Mouse (Mus musculus): ENCODE data around the gene Aox1. TPM values are rescaled to one million over a fixed set of nuclear protein-coding genes. Genes with fewer than 3 reads are reported as not detected.

Aox1 gene
- polyA plus RNA-seq (2012; rRNA removed) = 0.18 and 0.21 TPM in 2 replicates

DNA sequence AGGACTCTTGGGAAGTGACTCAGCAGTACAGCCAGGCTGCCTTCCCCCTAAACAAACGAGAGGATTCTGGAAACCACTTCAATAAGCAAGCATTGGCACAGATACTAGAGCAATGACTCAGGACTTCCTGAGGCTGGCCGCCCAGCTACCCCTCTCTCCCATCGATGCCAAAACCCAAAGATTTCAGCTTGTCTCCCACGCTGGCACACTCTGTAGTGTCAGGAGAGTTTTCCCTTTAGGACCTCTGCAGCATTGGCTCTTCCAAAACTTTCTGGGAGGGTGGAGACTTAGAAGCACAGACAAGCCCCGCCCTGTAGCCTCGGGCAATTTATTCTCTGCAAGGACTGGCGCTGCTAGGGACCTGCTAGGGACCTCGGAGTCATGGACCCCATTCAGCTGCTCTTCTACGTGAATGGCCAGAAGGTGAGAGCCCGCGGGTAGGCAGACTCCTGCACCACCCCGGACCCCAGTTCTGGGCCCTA is at the start of gene Aox1:
Gene Aox1, plus strand, starts transcription at position 296 of the 482 bp plus-strand sequence.

DNA sequence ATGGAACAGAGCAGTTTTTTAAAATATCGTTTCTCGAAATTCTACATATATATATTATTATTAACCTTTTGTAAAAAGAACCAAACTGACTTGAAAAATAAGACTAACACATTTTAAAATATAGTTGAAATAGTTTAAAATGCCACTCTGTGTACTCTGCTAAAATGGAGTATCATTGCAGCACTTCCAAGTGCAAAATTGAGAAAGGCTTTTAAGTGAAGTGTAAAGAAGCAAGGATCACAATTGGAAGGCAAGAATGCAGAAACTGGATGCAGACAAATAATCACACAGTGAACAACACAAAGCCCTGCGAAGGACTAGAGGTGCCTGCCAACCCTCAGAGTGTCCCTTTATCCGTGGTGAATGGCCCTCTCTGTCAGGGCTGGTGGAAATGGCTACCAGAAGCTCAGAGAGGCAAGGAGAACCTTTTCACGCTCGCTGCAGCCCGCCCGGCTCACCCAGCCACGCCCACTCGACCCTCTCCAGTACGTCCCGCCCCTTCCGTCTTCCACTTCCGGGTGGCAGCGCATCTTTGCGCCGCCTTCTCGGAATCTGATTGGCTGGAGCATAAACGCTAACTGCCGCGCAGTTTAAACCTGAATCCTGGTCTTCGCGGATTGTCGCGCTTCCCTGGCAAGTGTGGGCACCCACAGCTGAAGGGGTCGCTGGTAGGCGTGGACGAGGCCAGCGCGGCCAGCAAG is 34.1 kb upstream of the Aox1 start, which contains the start of gene Sgo2a:
Gene Sgo2a, plus strand, starts transcription at position 540 of the 701 bp plus-strand sequence.

DNA sequence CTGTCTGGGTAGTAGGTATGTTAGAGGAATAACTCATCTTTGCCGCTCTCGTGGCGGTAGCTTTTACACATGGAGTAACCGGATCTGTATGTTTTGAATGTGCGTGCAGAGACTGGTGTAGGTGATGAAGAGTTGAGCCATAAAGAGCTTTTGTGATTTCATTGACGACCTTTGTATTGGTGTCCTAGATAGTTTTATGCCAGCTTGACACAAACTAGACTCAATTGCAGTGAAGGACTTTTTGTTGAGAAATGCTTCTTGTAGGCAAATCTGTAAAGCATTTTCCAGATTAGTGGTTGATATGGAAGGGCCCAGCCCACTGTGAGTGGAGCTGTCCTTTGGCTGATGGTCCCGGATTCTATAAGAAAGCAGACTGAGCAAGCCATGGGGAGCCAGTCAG is 10.9 kb upstream of the Aox1 start, which contains the start of gene Kctd18:
Gene Kctd18, minus strand, starts transcription at position 101 of the 400 bp plus-strand sequence.

DNA sequence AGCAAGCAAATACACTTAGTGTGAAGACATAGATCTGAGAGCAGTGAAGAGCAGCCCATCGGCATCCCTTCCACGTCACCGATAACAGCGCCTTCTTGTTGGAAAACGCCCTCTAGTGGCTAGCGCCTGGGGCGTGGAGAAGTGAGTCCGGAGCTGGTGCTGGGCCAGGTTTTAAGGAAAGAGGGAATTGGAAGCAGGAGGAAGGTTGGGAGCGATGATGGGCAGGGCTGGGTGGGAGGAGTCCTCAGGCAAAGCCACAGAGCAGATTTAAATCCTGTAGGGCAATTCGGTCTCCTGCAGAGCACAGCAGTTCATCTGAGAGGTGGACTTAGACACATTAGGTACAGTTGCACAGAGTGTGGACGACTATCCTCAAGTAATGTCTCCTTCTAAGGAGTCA is 83.1 kb downstream of the Aox1 start, which contains the start of gene Aox3:
Gene Aox3, plus strand, starts transcription at position 251 of the 400 bp plus-strand sequence.

Other genes with a start within 250 kb of the Aox1 start
- gene Sgo2a, start 34.0 kb upstream of the Aox1 start, polyA plus RNA-seq (2012; rRNA removed) = 7.4 and 8.1 TPM in 2 replicates
- gene Kctd18, start 11.0 kb upstream of the Aox1 start, polyA plus RNA-seq (2012; rRNA removed) = 3.8 and 4.3 TPM in 2 replicates
- 0.12 and 0.15 TPM in 2 replicates for gene Aox3, start 83.2 kb downstream of the Aox1 start, polyA plus RNA-seq (2012; rRNA removed)
- gene Aox4, start 180.5 kb downstream of the Aox1 start, polyA plus RNA-seq (2012; rRNA removed) = 0.09 and 0.17 TPM in 2 replicates
- 0.01 and 0.02 TPM in 2 replicates for gene Aox2, start 248.4 kb downstream of the Aox1 start, polyA plus RNA-seq (2012; rRNA removed)